Mouse (Mus musculus): ENCODE measurements around the gene Araf. TPM values are rescaled to one million over a fixed set of nuclear protein-coding genes. Genes with fewer than 3 reads are reported as not detected.

The Araf gene
- polyA plus RNA-seq, 1 experiment from 2014 or later, result 86.6 TPM

GRCm38 (mm10) chrX:20828934-20829333, 31.3 kb downstream of the Araf start:
- ATAC-seq (replicated peaks; ENCODE audit: low FRiP score, low read depth), result peak; percentile 96
- Histone ChIP-seq H3K27me3 (ENCODE audit: insufficient read depth, low read length) (no peaks in the 10 kb centered on the region), H3K9me3 (replicated peaks; ENCODE audit: low read length) (no peaks in the 10 kb centered on the region), H3K4me1 (replicated peaks; ENCODE audit: insufficient read depth, low read length) (no peaks in the 10 kb centered on the region), H3K36me3 (ENCODE audit: insufficient read depth, low read length) (no peaks in the 10 kb centered on the region), H3K27ac (no peak overlapping the region), H3K4me3 (replicated peaks; ENCODE audit: low read depth, low read length) (no peak overlapping the region), H3K9ac (ENCODE audit: low read depth, low read length) (no peak overlapping the region), H3K4me2 (ENCODE audit: low read length) (no peak overlapping the region)
- 20% methylated on average over 5 of the region's 5 CpGs for WGBS
- DNase-seq (ENCODE audit: low spot score), result peak; percentile 90
- TF ChIP-seq CTCF (IDR thresholded peaks at IDR 0.05; ENCODE audit: low read depth), result peak; percentile 70

GRCm38 (mm10) chrX:20847232-20847631, 49.6 kb downstream of the Araf start:
- Histone ChIP-seq H3K4me2 (ENCODE audit: low read length) (no peak overlapping the region), H3K36me3 (ENCODE audit: insufficient read depth, low read length) (0 out of 2 replicates have a peak, but pooled peaks cover 5% of the 10 kb centered on the region), H3K9me3 (replicated peaks; ENCODE audit: low read length) (no peaks in the 10 kb centered on the region), H3K9ac (ENCODE audit: low read depth, low read length) (no peak overlapping the region), H3K4me3 (replicated peaks; ENCODE audit: low read depth, low read length) (no peak overlapping the region), H3K27ac (0 out of 2 replicates have a peak overlapping the region, but pooled peaks have one; percentile 26), H3K27me3 (ENCODE audit: insufficient read depth, low read length) (no peaks in the 10 kb centered on the region), H3K4me1 (replicated peaks; ENCODE audit: insufficient read depth, low read length) (no peaks in the 10 kb centered on the region)
- TF ChIP-seq CTCF (IDR thresholded peaks at IDR 0.05; ENCODE audit: low read depth), result no peak
- DNase-seq (ENCODE audit: low spot score) (no peak), ATAC-seq (replicated peaks; ENCODE audit: low FRiP score, low read depth) (no peak)
- WGBS, result 85% methylated on average over 3 of the region's 3 CpGs

- TF ChIP-seq CTCF (IDR thresholded peaks at IDR 0.05; ENCODE audit: low read depth), result no peak
- DNase-seq (ENCODE audit: low spot score), result peak; percentile 58
Measured at GRCm38 (mm10) chrX:20847816-20848215, 50.2 kb downstream of the Araf start.

GRCm38 (mm10) chrX:20848256-20848984, 50.8 kb downstream of the Araf start:
- H3K27ac ChIP-seq, result peak overlapping the region; percentile 68
- DNase-seq (ENCODE audit: low spot score) (peak; percentile 94), ATAC-seq (replicated peaks; ENCODE audit: low FRiP score, low read depth) (peak; percentile 98)
- 27% methylated on average over 42 of the region's 42 CpGs for WGBS
- H3K4me3 ChIP-seq (replicated peaks; ENCODE audit: low read depth, low read length), result peak overlapping the region; percentile 53
- no peaks in the 10 kb centered on the region for H3K4me1 ChIP-seq (replicated peaks; ENCODE audit: insufficient read depth, low read length)
- no peaks in the 10 kb centered on the region for H3K27me3 ChIP-seq (ENCODE audit: insufficient read depth, low read length)
- no peak for TF ChIP-seq CTCF (IDR thresholded peaks at IDR 0.05; ENCODE audit: low read depth)
- no peaks in the 10 kb centered on the region for H3K9me3 ChIP-seq (replicated peaks; ENCODE audit: low read length)
- peak overlapping the region; percentile 56 for H3K4me2 ChIP-seq (ENCODE audit: low read length)
- peak overlapping the region; percentile 72 for H3K9ac ChIP-seq (ENCODE audit: low read depth, low read length)
- peaks cover 8% of the 10 kb centered on the region; the same call in 1 of the 2 replicates for H3K36me3 ChIP-seq (ENCODE audit: insufficient read depth, low read length)

More at GRCm38 (mm10) chrX:20847816-20848215, 50.2 kb downstream of the Araf start:
- H3K9me3 ChIP-seq (replicated peaks; ENCODE audit: low read length), result no peaks in the 10 kb centered on the region
- H3K27ac ChIP-seq, result peak overlapping the region; percentile 62
- H3K4me1 ChIP-seq (replicated peaks; ENCODE audit: insufficient read depth, low read length), result no peaks in the 10 kb centered on the region
- no peaks in the 10 kb centered on the region for H3K27me3 ChIP-seq (ENCODE audit: insufficient read depth, low read length)
- H3K4me2 ChIP-seq (ENCODE audit: low read length), result peak overlapping the region; percentile 37; the same call in 1 of the 2 replicates
- 29% methylated on average over 2 of the region's 2 CpGs for WGBS
- H3K9ac ChIP-seq (ENCODE audit: low read depth, low read length), result no peak overlapping the region
- 0 out of 2 replicates have a peak, but pooled peaks have one; percentile 8 for ATAC-seq (replicated peaks; ENCODE audit: low FRiP score, low read depth)
- H3K4me3 ChIP-seq (replicated peaks; ENCODE audit: low read depth, low read length), result no peak overlapping the region
- 0 out of 2 replicates have a peak, but pooled peaks cover 5% of the 10 kb centered on the region for H3K36me3 ChIP-seq (ENCODE audit: insufficient read depth, low read length)

GRCm38 (mm10) chrX:20853794-20854193, 56.2 kb downstream of the Araf start:
- ATAC-seq (replicated peaks; ENCODE audit: low FRiP score, low read depth) (no peak), DNase-seq (ENCODE audit: low spot score) (no peak)
- Histone ChIP-seq H3K9ac (ENCODE audit: low read depth, low read length) (no peak overlapping the region), H3K4me2 (ENCODE audit: low read length) (no peak overlapping the region), H3K9me3 (replicated peaks; ENCODE audit: low read length) (no peaks in the 10 kb centered on the region), H3K27me3 (ENCODE audit: insufficient read depth, low read length) (no peaks in the 10 kb centered on the region), H3K27ac (no peak overlapping the region), H3K4me3 (replicated peaks; ENCODE audit: low read depth, low read length) (no peak overlapping the region), H3K36me3 (ENCODE audit: insufficient read depth, low read length) (peaks cover 10% of the 10 kb centered on the region; the same call in 1 of the 2 replicates), H3K4me1 (replicated peaks; ENCODE audit: insufficient read depth, low read length) (no peaks in the 10 kb centered on the region)
- no peak for TF ChIP-seq CTCF (IDR thresholded peaks at IDR 0.05; ENCODE audit: low read depth)
- WGBS, result 91% methylated on average over 7 of the region's 7 CpGs

- Histone ChIP-seq H3K9me3 (replicated peaks; ENCODE audit: low read length) (no peaks in the 10 kb centered on the region), H3K36me3 (ENCODE audit: insufficient read depth, low read length) (no peaks in the 10 kb centered on the region), H3K4me1 (replicated peaks; ENCODE audit: insufficient read depth, low read length) (no peaks in the 10 kb centered on the region), H3K27me3 (ENCODE audit: insufficient read depth, low read length) (no peaks in the 10 kb centered on the region), H3K4me3 (replicated peaks; ENCODE audit: low read depth, low read length) (no peak overlapping the region), H3K27ac (no peak overlapping the region), H3K9ac (ENCODE audit: low read depth, low read length) (no peak overlapping the region), H3K4me2 (ENCODE audit: low read length) (no peak overlapping the region)
- no peak for TF ChIP-seq CTCF (IDR thresholded peaks at IDR 0.05; ENCODE audit: low read depth)
- ATAC-seq (replicated peaks; ENCODE audit: low FRiP score, low read depth) (peak; percentile 51), DNase-seq (ENCODE audit: low spot score) (no peak)
- 45% methylated on average over 5 of the region's 5 CpGs for whole genome bisulfite sequencing
Measured at GRCm38 (mm10) chrX:20861453-20862104, 64.0 kb downstream of the Araf start.

Measured in kidney, postnatal 0 days (tissue).